Mouse (Mus musculus): ENCODE data around the gene Nat9. TPM values are rescaled to one million over a fixed set of nuclear protein-coding genes. Genes with fewer than 3 reads are reported as not detected.

Nat9 gene
- polyA plus RNA-seq, 1 experiment from 2014 or later: 20.8 TPM

GRCm38 (mm10) chr11:115138597-115139262, 48.9 kb downstream of the Nat9 start:
- H3K4me2 ChIP-seq (ENCODE audit: low read depth, low read length): no peak overlapping the region
- H3K27ac ChIP-seq (ENCODE audit: low read length): no peak overlapping the region
- H3K27me3 ChIP-seq (ENCODE audit: control insufficient read depth, insufficient read depth, low read length): no peaks in the 10 kb centered on the region
- H3K9me3 ChIP-seq (replicated peaks; ENCODE audit: control insufficient read depth, low read length): no peaks in the 10 kb centered on the region
- no peak overlapping the region for H3K4me3 ChIP-seq (ENCODE audit: low read length)
- H3K9ac ChIP-seq (ENCODE audit: low read length): no peak overlapping the region
- H3K36me3 ChIP-seq (ENCODE audit: control insufficient read depth, insufficient read depth): no peaks in the 10 kb centered on the region
- ATAC-seq (replicated peaks; ENCODE audit: extremely low read depth, insufficient read depth, low FRiP score): no peak
- 64% methylated on average over 5 of the region's 5 CpGs for WGBS
- no peaks in the 10 kb centered on the region for H3K4me1 ChIP-seq (ENCODE audit: control insufficient read depth, insufficient read depth, low read length)

DNA sequence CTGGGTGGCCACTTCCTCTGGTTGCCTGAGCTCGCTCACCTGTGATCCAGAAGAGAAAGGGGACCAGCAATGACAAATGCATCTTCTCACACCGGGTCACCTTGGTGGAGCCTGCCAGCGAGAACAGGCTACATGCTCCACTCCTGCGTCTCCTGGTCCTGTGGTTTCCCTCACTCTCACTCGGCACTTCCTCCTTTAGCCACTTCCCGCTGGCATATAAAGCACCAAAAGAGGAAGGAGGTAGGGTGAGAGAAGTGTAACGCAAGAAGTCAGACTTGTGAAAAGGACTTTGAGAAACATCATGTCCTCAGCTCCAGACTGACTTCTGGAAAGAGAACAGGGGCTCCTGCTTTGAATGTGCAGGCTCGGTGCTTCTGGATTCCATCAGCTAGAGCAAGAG, 53.9 kb downstream of the Nat9 start, which contains the start of gene Cd300lf:
Gene Cd300lf, minus strand, starts transcription at position 193 of the 400 bp plus-strand sequence.
- H3K4me3 ChIP-seq (ENCODE audit: low read length): no peak within 1 kb of the TSS
- no peaks in the 10 kb centered on the region for H3K36me3 ChIP-seq (ENCODE audit: control insufficient read depth, insufficient read depth)
- no peak within 1 kb of the TSS for H3K27ac ChIP-seq (ENCODE audit: low read length)
- 62% methylated on average over 8 of the region's 8 CpGs for WGBS
- H3K4me1 ChIP-seq (ENCODE audit: control insufficient read depth, insufficient read depth, low read length): no peaks in the 10 kb centered on the region
- no peak within 1 kb of the TSS for H3K4me2 ChIP-seq (ENCODE audit: low read depth, low read length)
- H3K9ac ChIP-seq (ENCODE audit: low read length): no peak within 1 kb of the TSS
- ATAC-seq (replicated peaks; ENCODE audit: extremely low read depth, insufficient read depth, low FRiP score): no peak
- no peaks in the 10 kb centered on the region for H3K27me3 ChIP-seq (ENCODE audit: control insufficient read depth, insufficient read depth, low read length)
- no peaks in the 10 kb centered on the region for H3K9me3 ChIP-seq (replicated peaks; ENCODE audit: control insufficient read depth, low read length)

Other genes starting within 250 kb of the Nat9 start
- not detected in 2 replicates for gene Cd300c, start 218.7 kb downstream of the Nat9 start, polyA plus RNA-seq (2015; fragmentation: Nextera tagmentation; extraction: Ambion mirVana)
- 0.26 and 0.37 TPM in 2 replicates for gene Cd300ld, start 197.9 kb downstream of the Nat9 start, polyA plus RNA-seq (2015; fragmentation: Nextera tagmentation; extraction: Ambion mirVana)
- 1.5 and 2.3 TPM in 2 replicates for gene Cd300c2, start 186.0 kb downstream of the Nat9 start, polyA plus RNA-seq (2015; fragmentation: Nextera tagmentation; extraction: Ambion mirVana)
- not detected in 2 replicates for gene Cd300ld2, start 171.7 kb downstream of the Nat9 start, polyA plus RNA-seq (2015; fragmentation: Nextera tagmentation; extraction: Ambion mirVana)
- gene Cd300ld4, start 160.8 kb downstream of the Nat9 start, polyA plus RNA-seq (2015; fragmentation: Nextera tagmentation; extraction: Ambion mirVana): not detected in 2 replicates
- gene Cd300ld5, start 150.1 kb downstream of the Nat9 start, polyA plus RNA-seq (2015; fragmentation: Nextera tagmentation; extraction: Ambion mirVana): not detected in 2 replicates
- gene Cd300ld3, start 139.4 kb downstream of the Nat9 start, polyA plus RNA-seq (2015; fragmentation: Nextera tagmentation; extraction: Ambion mirVana): not detected in 2 replicates
- gene Cd300e, start 125.7 kb downstream of the Nat9 start, polyA plus RNA-seq (2015; fragmentation: Nextera tagmentation; extraction: Ambion mirVana): not detected in 2 replicates
- 1.8 and 3.7 TPM in 2 replicates for gene Rab37, start 96.4 kb downstream of the Nat9 start, polyA plus RNA-seq (2015; fragmentation: Nextera tagmentation; extraction: Ambion mirVana)
- gene Cd300lf, start 53.9 kb downstream of the Nat9 start, polyA plus RNA-seq (2015; fragmentation: Nextera tagmentation; extraction: Ambion mirVana): 0.72 and 0.87 TPM in 2 replicates
- gene Slc9a3r1, start 24.5 kb downstream of the Nat9 start, polyA plus RNA-seq (2015; fragmentation: Nextera tagmentation; extraction: Ambion mirVana): 34.2 and 51.7 TPM in 2 replicates
- gene Tmem104, start 372 bp downstream of the Nat9 start, polyA plus RNA-seq (2015; fragmentation: Nextera tagmentation; extraction: Ambion mirVana): 6.6 and 7.1 TPM in 2 replicates
- gene Grin2c, start 79.4 kb upstream of the Nat9 start, polyA plus RNA-seq (2015; fragmentation: Nextera tagmentation; extraction: Ambion mirVana): 0.07 and 0.21 TPM in 2 replicates
- gene Fdxr, start 89.2 kb upstream of the Nat9 start, polyA plus RNA-seq (2015; fragmentation: Nextera tagmentation; extraction: Ambion mirVana): 14.2 and 14.7 TPM in 2 replicates
- 0.59 and 0.74 TPM in 2 replicates for gene Fads6, start 109.8 kb upstream of the Nat9 start, polyA plus RNA-seq (2015; fragmentation: Nextera tagmentation; extraction: Ambion mirVana)
- not detected in 2 replicates for gene Otop2, start 119.3 kb upstream of the Nat9 start, polyA plus RNA-seq (2015; fragmentation: Nextera tagmentation; extraction: Ambion mirVana)
- 0.26 and 0.32 TPM in 2 replicates for gene Ush1g, start 134.2 kb upstream of the Nat9 start, polyA plus RNA-seq (2015; fragmentation: Nextera tagmentation; extraction: Ambion mirVana)
- not detected in 2 replicates for gene Otop3, start 146.9 kb upstream of the Nat9 start, polyA plus RNA-seq (2015; fragmentation: Nextera tagmentation; extraction: Ambion mirVana)
- 8.5 and 9.2 TPM in 2 replicates for gene Hid1, start 179.9 kb upstream of the Nat9 start, polyA plus RNA-seq (2015; fragmentation: Nextera tagmentation; extraction: Ambion mirVana)
- 7.0 and 7.5 TPM in 2 replicates for gene Cdr2l, start 194.1 kb upstream of the Nat9 start, polyA plus RNA-seq (2015; fragmentation: Nextera tagmentation; extraction: Ambion mirVana)
- gene Mrpl58, start 215.9 kb upstream of the Nat9 start, polyA plus RNA-seq (2015; fragmentation: Nextera tagmentation; extraction: Ambion mirVana): 175 and 179 TPM in 2 replicates
- gene Atp5h, start 232.1 kb upstream of the Nat9 start, polyA plus RNA-seq (2015; fragmentation: Nextera tagmentation; extraction: Ambion mirVana): 1,945 and 2,019 TPM in 2 replicates
- 3.9 and 12.6 TPM in 2 replicates for gene Kctd2, start 232.3 kb upstream of the Nat9 start, polyA plus RNA-seq (2015; fragmentation: Nextera tagmentation; extraction: Ambion mirVana)